Mouse (Mus musculus) thymus, postnatal 10 days (tissue): ENCODE results near the gene Msmb.
"Not testable (repeated sequence)": the region's sequence is repeated elsewhere in the genome, so short reads cannot be mapped to it uniquely, and the experiment has no call there.

ENCODE experiments used
- DNase-seq, 2 experiments: peaks; one replicate each; pipeline ENCODE4 v3.0.0; 2021; ENCODE audit warnings: low spot score in 2 of 2

The Msmb gene

GRCm38 (mm10) chr14:32175310-32175709 is 33.5 kb downstream of the Msmb start:
- no peak for DNase-seq

- DNase-seq = not testable (repeated sequence)
Measured at GRCm38 (mm10) chr14:32176590-32176989, 34.8 kb downstream of the Msmb start.

GRCm38 (mm10) chr14:32179393-32180195 is 37.8 kb downstream of the Msmb start:
- no peak for DNase-seq

- no peak for DNase-seq
Measured at GRCm38 (mm10) chr14:32180861-32181260, 39.0 kb downstream of the Msmb start.

GRCm38 (mm10) chr14:32183846-32184245 is 42.0 kb downstream of the Msmb start:
- DNase-seq = no peak

GRCm38 (mm10) chr14:32190627-32191391 is 49.0 kb downstream of the Msmb start:
- no peak for DNase-seq

- no peak for DNase-seq
Measured at GRCm38 (mm10) chr14:32191926-32192325, 50.1 kb downstream of the Msmb start.

GRCm38 (mm10) chr14:32192437-32192836 is 50.6 kb downstream of the Msmb start:
- peak in 1 of 2 experiments; percentile 35 for DNase-seq

- not testable (repeated sequence) for DNase-seq
Measured at GRCm38 (mm10) chr14:32193557-32193956, 51.7 kb downstream of the Msmb start.

GRCm38 (mm10) chr14:32201354-32201753 is 59.5 kb downstream of the Msmb start:
- peak; percentile 16 to 23 for DNase-seq

- DNase-seq = peak; percentile 68 to 77
Measured at GRCm38 (mm10) chr14:32201791-32202451, 60.1 kb downstream of the Msmb start, which contains the start of the genes Timm23 and Parg. Gene Timm23 (minus strand): TSS chr14:32201898. Gene Parg (plus strand): TSS chr14:32201949.
